Mouse (Mus musculus) lung, adult 2 months (tissue): Measurements from ENCODE around the gene Kcnb1. TPM values are rescaled to one million over a fixed set of nuclear protein-coding genes. Genes with fewer than 3 reads are reported as not detected.

Experiments
- DNase-seq: peaks from one replicate; pipeline ENCODE4 v3.0.0; 2022
- H3K4me1 ChIP-seq: fragments of 200-500 bp; 2 replicates; pipeline ENCODE4 v1.6.1; 2011; ENCODE audit warnings: low read length; ENCODE audit not compliant: control insufficient read depth, insufficient read depth
- H3K4me3 ChIP-seq: fragments of 200-500 bp; replicated peaks from 2 replicates; pipeline ENCODE3; 2011; ENCODE audit warnings: low read depth, mild to moderate bottlenecking, control low read depth, low read length; ENCODE audit errors: extremely low read depth
- CTCF ChIP-seq: fragments of 200-500 bp; IDR thresholded peaks from 2 replicates; pipeline ENCODE4 v1.5.1; 2011; ENCODE audit warnings: mild to moderate bottlenecking, low read length, control low read depth; ENCODE audit not compliant: insufficient read depth
- POLR2A ChIP-seq: fragments of 200-500 bp; IDR thresholded peaks from 2 replicates; pipeline ENCODE4 v1.6.1; 2011; ENCODE audit warnings: low read depth, mild to moderate bottlenecking, control low read depth, low read length, borderline replicate concordance; ENCODE audit errors: extremely low read depth
- WGBS: fragments of 180-500 bp; shearing (Covaris S2); methylation state at CpG from one replicate; pipeline ENCODE4 v1.1.7; 2018; 5-methylcytosine and 5-hydroxymethylcytosine counted together
- polyA plus RNA-seq: library from polyadenylated mRNA; depleted of rRNA; stranded (reverse); fragments of >200 nt; gene quantifications from 2 replicates; pipeline ENCODE4 v1.2.3, GENCODE M21; 2012

Gene Kcnb1
- polyA plus RNA-seq, 1 experiment = 5.1 TPM

DNA sequence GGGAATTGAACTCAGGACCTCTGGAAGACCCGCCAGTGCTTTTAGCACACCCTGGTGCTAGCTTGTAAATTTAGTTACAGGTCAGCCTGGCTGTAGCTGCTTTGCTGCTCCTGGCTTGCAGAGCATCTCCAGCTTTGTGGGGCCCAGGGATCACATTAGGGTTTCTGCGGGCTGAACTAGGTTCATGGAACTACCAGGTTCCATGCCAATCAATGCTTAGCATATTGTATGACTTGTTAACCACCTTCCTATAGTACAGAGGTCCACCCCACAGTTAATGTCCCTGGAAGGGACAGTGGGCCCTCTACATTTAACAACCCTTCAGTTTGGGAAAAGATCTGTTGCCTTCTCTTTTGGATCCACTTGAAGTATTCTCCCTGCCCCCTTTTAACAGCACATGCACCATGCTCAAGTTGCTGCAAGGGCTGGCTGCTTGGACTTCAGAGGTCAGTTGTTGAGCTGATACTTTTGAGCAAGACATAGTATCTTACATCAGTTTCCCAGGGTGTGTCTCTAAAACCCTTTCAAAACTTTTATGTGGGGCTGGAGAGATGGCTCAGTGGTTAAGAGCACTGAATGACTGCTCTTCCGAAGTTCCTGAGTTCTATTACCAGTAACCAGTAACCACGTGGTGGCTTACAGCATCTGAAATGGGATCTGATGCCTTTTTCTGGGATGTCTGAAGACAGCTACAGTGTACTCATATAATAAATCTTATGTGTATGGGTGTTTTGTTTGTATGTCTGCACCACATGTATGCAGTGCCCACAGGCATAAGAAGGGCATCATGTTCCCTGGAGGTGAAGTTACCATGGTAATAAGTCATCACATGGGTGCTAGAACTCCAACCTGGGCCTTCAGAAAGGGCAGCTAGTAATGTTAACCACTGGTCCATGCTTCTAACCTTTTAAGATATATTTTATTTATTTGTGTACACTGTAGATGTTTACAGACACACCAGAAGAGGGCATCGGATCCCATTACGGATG lies 123.1 kb downstream of the Kcnb1 start:
- Histone ChIP-seq H3K4me3 (no peak overlapping the region), H3K4me1 (peaks cover 6% of the 10 kb centered on the region; the same call in 1 of the 2 replicates)
- no peak for DNase-seq
- WGBS = 34% methylated on average over 6 of the region's 6 CpGs
- TF ChIP-seq POLR2A (no peak), CTCF (no peak)

DNA sequence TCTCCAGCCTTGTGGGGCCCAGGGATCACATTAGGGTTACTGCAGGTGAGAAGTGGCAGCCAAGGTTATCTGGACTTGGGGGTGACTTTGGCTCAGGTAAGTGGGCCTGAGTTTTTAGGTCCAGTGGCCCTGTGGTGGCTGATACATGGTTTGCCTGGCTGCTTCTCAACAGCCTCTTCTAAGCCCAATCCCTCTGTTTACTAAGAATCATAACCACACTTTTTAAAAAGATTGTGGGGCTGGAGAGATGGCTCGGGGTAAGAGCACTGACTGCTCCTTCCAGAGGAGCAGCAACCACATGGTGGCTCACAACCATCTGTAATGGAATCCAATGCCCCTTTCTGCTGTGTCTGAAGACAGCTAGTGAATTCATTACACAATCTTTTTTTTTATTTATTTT lies 123.9 kb downstream of the Kcnb1 start:
- no peak overlapping the region for H3K4me3 ChIP-seq
- peaks cover 10% of the 10 kb centered on the region; the same call in 1 of the 2 replicates for H3K4me1 ChIP-seq
- no peak for DNase-seq
- WGBS = 76% methylated on average over 1 of the region's 1 CpGs
- no peak for TF ChIP-seq CTCF
- TF ChIP-seq POLR2A = no peak

DNA sequence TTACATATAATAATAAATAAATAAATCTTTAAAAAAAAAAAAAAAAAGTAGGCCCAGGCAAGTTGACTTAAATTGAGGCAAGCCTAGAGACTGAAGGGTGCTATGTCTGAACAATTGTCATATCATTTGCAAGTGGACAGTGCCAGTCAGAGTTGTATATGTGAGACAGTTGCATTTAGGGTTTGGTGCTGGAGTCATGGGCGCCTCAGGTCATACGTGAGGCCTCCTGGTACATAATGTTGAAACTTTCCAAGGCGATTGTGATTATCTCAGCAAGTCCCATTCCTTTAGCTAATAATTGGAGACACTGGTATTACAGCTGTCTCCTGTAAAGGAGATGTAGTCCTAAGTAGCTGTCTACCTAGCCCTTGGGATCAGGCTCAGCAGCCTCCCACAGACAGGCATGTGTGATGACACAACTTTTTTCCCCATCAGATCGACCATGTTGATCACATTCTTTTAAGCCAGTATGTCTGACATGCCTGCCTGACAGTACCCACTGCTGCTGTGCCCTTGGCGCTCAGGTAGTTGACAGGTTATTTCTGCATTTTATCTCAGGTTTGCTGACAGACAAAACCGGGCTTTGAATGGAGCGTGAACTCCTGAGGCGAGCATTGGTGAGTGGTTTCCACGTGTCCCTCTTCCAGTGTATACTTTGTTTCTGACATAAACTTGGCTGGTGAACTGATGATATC lies 125.2 kb downstream of the Kcnb1 start:
- 30% methylated on average over 9 of the region's 9 CpGs for WGBS
- no peak for DNase-seq
- no peak overlapping the region for H3K4me3 ChIP-seq
- TF ChIP-seq POLR2A (no peak), CTCF (no peak)
- peaks cover 16% of the 10 kb centered on the region; the same call in 1 of the 2 replicates for H3K4me1 ChIP-seq

DNA sequence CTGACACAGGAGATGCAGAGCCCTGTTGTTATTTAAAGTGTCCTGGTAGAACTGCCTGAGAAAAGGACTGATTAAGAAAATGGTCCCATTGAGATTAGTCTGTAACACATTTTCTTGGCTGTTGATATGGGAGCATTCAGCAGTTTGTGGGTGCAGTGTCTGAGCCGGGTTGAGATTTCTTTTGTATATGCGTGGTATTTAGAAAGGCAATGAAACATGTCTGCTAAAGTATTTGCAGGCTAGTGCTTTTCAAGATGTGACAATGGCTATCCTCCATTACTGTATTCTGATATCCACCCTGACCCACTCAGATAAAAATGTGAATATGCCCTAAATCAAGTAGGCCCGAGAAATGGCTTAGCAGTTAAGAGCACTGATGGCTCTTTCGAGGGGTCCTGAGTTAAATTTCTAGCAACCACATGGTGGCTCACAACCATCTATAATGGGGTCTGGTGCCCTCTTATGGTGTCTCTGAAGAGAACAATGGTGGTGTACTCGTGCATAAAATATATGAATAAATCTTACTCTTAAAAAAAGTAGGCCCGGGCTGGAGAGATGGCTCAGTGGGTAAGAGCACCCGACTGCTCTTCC lies 126.0 kb downstream of the Kcnb1 start:
- no peak for TF ChIP-seq CTCF
- TF ChIP-seq POLR2A = no peak
- Histone ChIP-seq H3K4me3 (peak overlapping the region; percentile 19), H3K4me1 (peaks cover 19% of the 10 kb centered on the region; the same call in 1 of the 2 replicates)
- DNase-seq = no peak
- 4% methylated on average over 7 of the region's 7 CpGs for WGBS

DNA sequence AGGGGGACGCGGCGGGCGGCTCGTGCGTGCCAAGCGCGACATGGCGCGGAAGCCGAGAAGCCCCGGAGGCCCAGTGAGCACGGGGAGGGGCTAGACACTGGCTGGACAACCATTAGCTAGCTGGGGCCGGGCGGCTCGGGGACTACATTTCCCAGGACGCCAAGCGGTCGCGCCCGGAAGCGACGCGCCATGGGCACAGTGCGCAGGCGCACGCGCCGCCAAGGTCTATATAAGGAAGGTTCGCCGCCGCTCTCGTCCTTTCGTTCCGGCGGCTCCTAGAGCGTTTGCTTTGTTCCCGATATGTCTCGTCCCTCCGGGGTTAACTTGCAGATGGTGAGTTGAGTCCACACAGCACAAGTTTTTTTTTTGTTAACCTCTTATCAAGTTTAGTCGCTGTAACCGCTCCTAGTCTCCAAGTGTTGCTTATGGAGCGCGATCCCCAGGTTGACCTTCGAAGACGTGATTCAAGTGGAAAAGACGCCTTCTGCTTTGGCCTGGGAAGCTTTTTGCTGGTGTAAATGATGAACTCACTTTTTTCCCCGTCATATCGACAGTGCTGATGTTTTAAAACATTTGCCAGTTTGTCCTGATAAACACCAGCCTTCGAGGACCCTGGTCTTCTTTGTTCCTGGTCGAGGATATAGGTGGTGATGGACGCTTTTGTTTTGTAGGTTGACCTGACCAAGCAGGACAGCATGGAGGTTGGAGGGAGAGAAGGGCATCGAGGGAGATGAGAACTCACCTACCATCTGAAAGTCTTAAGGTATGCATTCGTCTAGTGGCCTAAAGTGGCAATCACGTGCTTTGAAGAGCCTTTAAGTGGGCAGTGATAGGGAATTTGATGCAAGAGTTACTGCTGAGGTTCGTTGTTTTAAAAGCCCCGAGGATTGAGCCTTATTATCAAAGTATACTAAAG lies 126.7 kb downstream of the Kcnb1 start, which contains the start of gene Znfx1:
Gene Znfx1, minus strand, starts transcription at position 51 of the 916 bp plus-strand sequence.
- under 1% methylated on average over 57 of the region's 57 CpGs for WGBS
- H3K4me3 ChIP-seq = peak within 1 kb of the TSS; percentile 86
- DNase-seq = peak; percentile 97
- TF ChIP-seq POLR2A = peak; percentile 100
- no peak for TF ChIP-seq CTCF
- peaks cover 21% of the 10 kb centered on the region; the same call in 1 of the 2 replicates for H3K4me1 ChIP-seq

DNA sequence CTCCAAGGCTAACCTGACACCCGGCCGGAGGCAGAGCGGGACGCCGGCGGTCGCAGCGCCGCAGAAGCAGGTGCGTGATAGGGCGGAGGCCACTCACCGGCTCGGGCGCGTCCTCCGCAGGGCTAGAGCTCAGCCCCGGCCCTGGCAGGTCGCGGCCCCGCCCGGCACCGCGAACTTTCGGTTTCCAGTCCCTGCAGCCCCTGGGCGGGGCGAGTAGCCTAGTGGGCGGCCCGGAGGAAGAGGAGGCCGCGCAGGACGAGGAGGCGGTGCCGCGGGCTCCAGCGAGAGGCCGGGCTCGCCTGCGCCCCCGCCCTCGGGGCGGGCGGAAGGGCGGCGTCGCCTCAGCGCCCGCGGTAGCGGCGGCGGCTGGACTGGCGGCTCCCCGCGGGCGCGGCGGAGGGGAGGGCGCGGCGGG lies 127.5 kb downstream of the Kcnb1 start:
- TF ChIP-seq CTCF (no peak), POLR2A (peak; percentile 74; the same call in 1 of the 2 replicates)
- H3K4me1 ChIP-seq = peaks cover 21% of the 10 kb centered on the region; the same call in 1 of the 2 replicates
- DNase-seq = peak; percentile 93
- peak overlapping the region; percentile 86 for H3K4me3 ChIP-seq
- WGBS = under 1% methylated on average over 55 of the region's 60 CpGs

DNA sequence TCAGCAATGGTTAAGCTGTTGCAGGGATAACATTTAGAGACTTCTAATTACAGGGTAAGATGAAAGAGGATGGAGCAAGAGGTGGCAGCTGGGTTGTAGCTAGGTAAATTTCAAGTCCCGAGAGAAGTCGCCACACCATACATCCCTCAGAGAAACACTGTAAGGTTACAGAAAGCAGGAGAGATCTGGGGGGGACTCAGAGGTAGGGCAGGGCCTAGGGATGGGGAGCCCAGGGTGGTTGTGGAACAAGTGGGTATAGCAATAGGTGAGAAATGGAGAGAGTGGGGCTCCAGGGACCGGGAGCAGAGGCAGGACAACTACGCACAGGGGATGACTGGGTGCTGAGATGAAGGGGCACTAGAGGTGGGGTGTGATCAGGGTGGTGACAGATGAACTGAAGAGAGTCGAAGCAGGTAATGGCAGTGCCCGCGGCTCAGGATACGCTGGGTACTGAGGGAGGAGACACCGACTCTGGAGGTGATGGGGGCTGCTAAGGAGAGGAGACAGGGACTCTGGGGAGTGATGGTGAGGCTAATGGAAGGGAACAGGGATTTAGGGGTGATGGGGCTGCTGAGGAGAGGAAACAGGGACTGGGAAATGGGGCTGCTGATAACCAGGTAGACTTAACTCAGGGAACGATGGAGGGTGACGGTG lies 128.4 kb downstream of the Kcnb1 start:
- TF ChIP-seq POLR2A (no peak), CTCF (no peak)
- WGBS = 15% methylated on average over 11 of the region's 11 CpGs
- no peak for DNase-seq
- H3K4me3 ChIP-seq = peak overlapping the region; percentile 81
- peaks cover 21% of the 10 kb centered on the region; the same call in 1 of the 2 replicates for H3K4me1 ChIP-seq

DNA sequence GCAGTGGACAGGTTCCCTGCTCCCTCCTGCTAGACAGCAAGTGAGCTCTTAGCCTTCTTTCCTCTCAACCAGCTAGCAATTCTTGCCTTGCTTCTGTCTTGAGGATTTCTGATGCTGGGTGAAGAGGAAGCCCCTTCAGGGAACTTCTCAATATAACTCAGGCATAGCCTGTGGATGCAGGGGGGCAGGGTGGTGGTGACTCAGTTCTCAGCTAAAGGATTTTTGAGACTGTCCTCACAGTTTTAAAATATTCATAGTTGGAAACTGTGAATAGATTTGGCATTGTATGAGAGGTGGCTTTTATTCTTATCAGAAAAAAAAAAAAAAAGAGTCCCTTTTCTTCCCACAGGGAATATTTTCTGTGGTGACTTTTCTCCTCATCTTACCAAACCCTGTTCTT lies 129.2 kb downstream of the Kcnb1 start:
- TF ChIP-seq POLR2A = no peak
- H3K4me3 ChIP-seq = no peak overlapping the region
- peaks cover 22% of the 10 kb centered on the region for H3K4me1 ChIP-seq
- DNase-seq = no peak

DNA sequence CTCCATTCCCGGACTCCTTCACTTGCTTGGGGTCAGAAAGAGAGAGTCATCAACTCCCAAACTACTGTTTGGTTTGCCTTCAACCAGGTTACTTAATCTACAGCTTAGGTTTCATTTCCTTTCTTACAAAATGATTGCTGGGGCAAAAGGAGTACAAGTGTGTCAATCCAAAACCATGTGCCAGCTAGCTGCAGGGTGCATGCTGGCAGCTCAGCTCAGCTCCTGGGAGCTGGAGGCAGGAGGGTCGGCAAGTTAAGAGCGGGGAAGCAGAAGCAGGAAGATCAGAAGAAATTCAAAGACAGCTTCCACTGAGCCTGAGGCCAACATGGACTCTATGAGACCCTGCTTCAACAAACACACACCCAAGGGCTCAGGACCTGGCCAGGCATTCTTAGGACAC lies 129.6 kb downstream of the Kcnb1 start:
- Histone ChIP-seq H3K4me1 (peaks cover 26% of the 10 kb centered on the region), H3K4me3 (no peak overlapping the region)
- peak; percentile 28 for DNase-seq
- TF ChIP-seq POLR2A (no peak), CTCF (no peak)
- 36% methylated on average over 3 of the region's 3 CpGs for WGBS
